Mouse (Mus musculus): Measurements from ENCODE around the gene Pacrg. TPM values are rescaled to one million over a fixed set of nuclear protein-coding genes. Genes with fewer than 3 reads are reported as not detected.
A peak's percentile ranks its signal among the peaks of the same experiment; 100 is the strongest.

Gene Pacrg
- polyA plus RNA-seq, 1 experiment from 2014 or later = 1.2 TPM

- H3K27ac ChIP-seq = no peak overlapping the region
- no peak for ATAC-seq (ENCODE audit: insufficient number of reproducible peaks, insufficient read depth, low FRiP score, low TSS enrichment, low read depth)
Measured at GRCm38 (mm10) chr17:10791661-10792060, 48.5 kb downstream of the Pacrg start.

GRCm38 (mm10) chr17:10784401-10784920 is 55.6 kb downstream of the Pacrg start:
- H3K36me3 ChIP-seq = no peaks in the 10 kb centered on the region
- no peaks in the 10 kb centered on the region for H3K27me3 ChIP-seq
- H3K27ac ChIP-seq = no peak overlapping the region
- ATAC-seq (ENCODE audit: insufficient number of reproducible peaks, insufficient read depth, low FRiP score, low TSS enrichment, low read depth) = no peak
- no peaks in the 10 kb centered on the region for H3K4me1 ChIP-seq (replicated peaks)
- H3K9me3 ChIP-seq = no peaks in the 10 kb centered on the region
- no peak overlapping the region for H3K4me3 ChIP-seq (replicated peaks)
- H3K9ac ChIP-seq (replicated peaks) = no peak overlapping the region
- no peak overlapping the region for H3K4me2 ChIP-seq
- WGBS = 55% methylated on average over 4 of the region's 4 CpGs

More at GRCm38 (mm10) chr17:10791661-10792060, 48.5 kb downstream of the Pacrg start:
- 36% methylated on average over 3 of the region's 3 CpGs for WGBS
- Histone ChIP-seq H3K27me3 (no peaks in the 10 kb centered on the region), H3K4me1 (replicated peaks) (no peaks in the 10 kb centered on the region; the same call in 1 of the 2 replicates), H3K4me2 (no peak overlapping the region), H3K9me3 (no peaks in the 10 kb centered on the region), H3K9ac (replicated peaks) (no peak overlapping the region), H3K36me3 (no peaks in the 10 kb centered on the region), H3K4me3 (replicated peaks) (no peak overlapping the region)

GRCm38 (mm10) chr17:10776503-10776902 is 63.6 kb downstream of the Pacrg start:
- Histone ChIP-seq H3K27me3 (no peaks in the 10 kb centered on the region; the same call in 1 of the 2 replicates), H3K27ac (no peak overlapping the region), H3K9ac (replicated peaks) (no peak overlapping the region), H3K9me3 (no peaks in the 10 kb centered on the region), H3K36me3 (no peaks in the 10 kb centered on the region), H3K4me3 (replicated peaks) (no peak overlapping the region), H3K4me1 (replicated peaks) (peaks cover 11% of the 10 kb centered on the region), H3K4me2 (peak overlapping the region; percentile 9; the same call in 1 of the 2 replicates)
- no peak for ATAC-seq (ENCODE audit: insufficient number of reproducible peaks, insufficient read depth, low FRiP score, low TSS enrichment, low read depth)
- 12% methylated on average over 10 of the region's 10 CpGs for WGBS

GRCm38 (mm10) chr17:10774468-10774867 is 65.6 kb downstream of the Pacrg start:
- Histone ChIP-seq H3K4me3 (replicated peaks) (no peak overlapping the region), H3K4me1 (replicated peaks) (peaks cover 19% of the 10 kb centered on the region), H3K9me3 (no peaks in the 10 kb centered on the region), H3K36me3 (no peaks in the 10 kb centered on the region), H3K4me2 (no peak overlapping the region), H3K9ac (replicated peaks) (no peak overlapping the region), H3K27ac (no peak overlapping the region), H3K27me3 (no peaks in the 10 kb centered on the region; the same call in 1 of the 2 replicates)
- no peak for ATAC-seq (ENCODE audit: insufficient number of reproducible peaks, insufficient read depth, low FRiP score, low TSS enrichment, low read depth)
- 7% methylated on average over 1 of the region's 1 CpGs for WGBS

- Histone ChIP-seq H3K36me3 (no peaks in the 10 kb centered on the region), H3K4me1 (replicated peaks) (peaks cover 21% of the 10 kb centered on the region), H3K9me3 (no peaks in the 10 kb centered on the region), H3K4me3 (replicated peaks) (no peak overlapping the region), H3K9ac (replicated peaks) (no peak overlapping the region), H3K27me3 (no peaks in the 10 kb centered on the region; the same call in 1 of the 2 replicates), H3K4me2 (no peak overlapping the region), H3K27ac (no peak overlapping the region)
- WGBS = 74% methylated on average over 3 of the region's 3 CpGs
- ATAC-seq (ENCODE audit: insufficient number of reproducible peaks, insufficient read depth, low FRiP score, low TSS enrichment, low read depth) = no peak
Measured at GRCm38 (mm10) chr17:10772207-10772606, 67.9 kb downstream of the Pacrg start.

- ATAC-seq (ENCODE audit: insufficient number of reproducible peaks, insufficient read depth, low FRiP score, low TSS enrichment, low read depth) = no peak
- Histone ChIP-seq H3K4me2 (no peak overlapping the region), H3K9ac (replicated peaks) (no peak overlapping the region), H3K4me1 (replicated peaks) (peaks cover 14% of the 10 kb centered on the region), H3K9me3 (no peaks in the 10 kb centered on the region), H3K27ac (no peak overlapping the region), H3K4me3 (replicated peaks) (no peak overlapping the region), H3K36me3 (no peaks in the 10 kb centered on the region), H3K27me3 (no peaks in the 10 kb centered on the region)
- WGBS = 13% methylated on average over 6 of the region's 6 CpGs
Measured at GRCm38 (mm10) chr17:10769873-10770272, 70.2 kb downstream of the Pacrg start.

- H3K4me3 ChIP-seq (replicated peaks) = no peak overlapping the region
- H3K4me2 ChIP-seq = no peak overlapping the region
- no peaks in the 10 kb centered on the region for H3K27me3 ChIP-seq
- no peak overlapping the region for H3K9ac ChIP-seq (replicated peaks)
- peaks cover 10% of the 10 kb centered on the region for H3K4me1 ChIP-seq (replicated peaks)
- H3K36me3 ChIP-seq = no peaks in the 10 kb centered on the region
- no peak overlapping the region for H3K27ac ChIP-seq
- no peak for ATAC-seq (ENCODE audit: insufficient number of reproducible peaks, insufficient read depth, low FRiP score, low TSS enrichment, low read depth)
- WGBS = 78% methylated on average over 10 of the region's 10 CpGs
- no peaks in the 10 kb centered on the region for H3K9me3 ChIP-seq
Measured at GRCm38 (mm10) chr17:10766735-10767406, 73.2 kb downstream of the Pacrg start.

GRCm38 (mm10) chr17:10764343-10764742 is 75.8 kb downstream of the Pacrg start:
- Histone ChIP-seq H3K4me2 (no peak overlapping the region), H3K9me3 (no peaks in the 10 kb centered on the region), H3K4me1 (replicated peaks) (peaks cover 2% of the 10 kb centered on the region; the same call in 1 of the 2 replicates), H3K9ac (replicated peaks) (no peak overlapping the region), H3K27me3 (no peaks in the 10 kb centered on the region), H3K36me3 (no peaks in the 10 kb centered on the region), H3K27ac (no peak overlapping the region), H3K4me3 (replicated peaks) (no peak overlapping the region)
- WGBS = 90% methylated on average over 1 of the region's 1 CpGs
- ATAC-seq (ENCODE audit: insufficient number of reproducible peaks, insufficient read depth, low FRiP score, low TSS enrichment, low read depth) = no peak

- no peak overlapping the region for H3K9ac ChIP-seq (replicated peaks)
- no peaks in the 10 kb centered on the region for H3K4me1 ChIP-seq (replicated peaks)
- no peaks in the 10 kb centered on the region for H3K36me3 ChIP-seq
- WGBS = 91% methylated on average over 5 of the region's 5 CpGs
- no peak for ATAC-seq (ENCODE audit: insufficient number of reproducible peaks, insufficient read depth, low FRiP score, low TSS enrichment, low read depth)
- no peaks in the 10 kb centered on the region for H3K27me3 ChIP-seq
- H3K9me3 ChIP-seq = no peaks in the 10 kb centered on the region
- H3K4me3 ChIP-seq (replicated peaks) = no peak overlapping the region
- H3K4me2 ChIP-seq = no peak overlapping the region
- no peak overlapping the region for H3K27ac ChIP-seq
Measured at GRCm38 (mm10) chr17:10757455-10757854, 82.7 kb downstream of the Pacrg start.

GRCm38 (mm10) chr17:10744709-10745461 is 95.2 kb downstream of the Pacrg start:
- peaks cover 8% of the 10 kb centered on the region for H3K4me1 ChIP-seq (replicated peaks)
- no peaks in the 10 kb centered on the region for H3K9me3 ChIP-seq
- no peaks in the 10 kb centered on the region for H3K36me3 ChIP-seq
- H3K4me3 ChIP-seq (replicated peaks) = no peak overlapping the region
- H3K9ac ChIP-seq (replicated peaks) = no peak overlapping the region
- no peak for ATAC-seq (ENCODE audit: insufficient number of reproducible peaks, insufficient read depth, low FRiP score, low TSS enrichment, low read depth)
- H3K27me3 ChIP-seq = no peaks in the 10 kb centered on the region
- H3K27ac ChIP-seq = 0 out of 2 replicates have a peak overlapping the region, but pooled peaks have one; percentile 25
- no peak overlapping the region for H3K4me2 ChIP-seq
- 32% methylated on average over 4 of the region's 4 CpGs for WGBS

- H3K9ac ChIP-seq (replicated peaks) = no peak overlapping the region
- H3K27me3 ChIP-seq = no peaks in the 10 kb centered on the region
- no peak overlapping the region for H3K27ac ChIP-seq
- H3K4me1 ChIP-seq (replicated peaks) = peaks cover 6% of the 10 kb centered on the region
- no peaks in the 10 kb centered on the region for H3K9me3 ChIP-seq
- H3K36me3 ChIP-seq = no peaks in the 10 kb centered on the region
- no peak overlapping the region for H3K4me2 ChIP-seq
- H3K4me3 ChIP-seq (replicated peaks) = no peak overlapping the region
- 83% methylated on average over 2 of the region's 2 CpGs for WGBS
- ATAC-seq (ENCODE audit: insufficient number of reproducible peaks, insufficient read depth, low FRiP score, low TSS enrichment, low read depth) = no peak
Measured at GRCm38 (mm10) chr17:10740083-10740482, 100.0 kb downstream of the Pacrg start.
